Mouse (Mus musculus) embryonic facial prominence, embryonic 10.5 days (tissue): ENCODE measurements around the gene Eid1. TPM values are rescaled to one million over a fixed set of nuclear protein-coding genes. Genes with fewer than 3 reads are reported as not detected.

Source experiments
- DNase-seq: peaks from one replicate; pipeline ENCODE4 v3.0.0-alpha.2; 2017; ENCODE audit warnings: low spot score
- H3K27ac ChIP-seq: fragments of 300-500 bp; sonication (generic); replicated peaks from 2 replicates; pipeline ENCODE4 v1.5.1; 2016; ENCODE audit warnings: mild to moderate bottlenecking
- H3K27me3 ChIP-seq: fragments of 300-500 bp; sonication (generic); replicated peaks from 2 replicates; pipeline ENCODE4 v1.6.1; 2016; ENCODE audit warnings: low read depth, mild to moderate bottlenecking; ENCODE audit not compliant: poor library complexity, severe bottlenecking
- H3K36me3 ChIP-seq: fragments of 300-500 bp; sonication (generic); replicated peaks from 2 replicates; pipeline ENCODE4 v1.6.1; 2016; ENCODE audit warnings: mild to moderate bottlenecking, moderate library complexity
- H3K4me1 ChIP-seq: fragments of 300-500 bp; sonication (generic); 2 replicates; pipeline ENCODE4 v1.6.1; 2016
- H3K4me3 ChIP-seq: fragments of 300-500 bp; sonication (generic); 2 replicates; pipeline ENCODE4 v1.5.1; 2016; ENCODE audit warnings: mild to moderate bottlenecking, moderate library complexity
- H3K9me3 ChIP-seq: fragments of 300-500 bp; sonication (generic); 2 replicates; pipeline ENCODE4 v1.6.1; 2016; ENCODE audit warnings: mild to moderate bottlenecking
- WGBS: fragments of 180-500 bp; shearing (Covaris S2); methylation state at CpG from one replicate; pipeline ENCODE4 v1.1.7; 2016; 5-methylcytosine and 5-hydroxymethylcytosine counted together
- polyA plus RNA-seq: library from polyadenylated mRNA; unstranded; fragments of >200 nt; fragmentation: Nextera tagmentation; extraction: Ambion mirVana; gene quantifications from 2 replicates; pipeline ENCODE4 v1.2.1, GENCODE M21; 2016

Gene Eid1
- polyA plus RNA-seq, 1 experiment from 2014 or later = 136 TPM

DNA sequence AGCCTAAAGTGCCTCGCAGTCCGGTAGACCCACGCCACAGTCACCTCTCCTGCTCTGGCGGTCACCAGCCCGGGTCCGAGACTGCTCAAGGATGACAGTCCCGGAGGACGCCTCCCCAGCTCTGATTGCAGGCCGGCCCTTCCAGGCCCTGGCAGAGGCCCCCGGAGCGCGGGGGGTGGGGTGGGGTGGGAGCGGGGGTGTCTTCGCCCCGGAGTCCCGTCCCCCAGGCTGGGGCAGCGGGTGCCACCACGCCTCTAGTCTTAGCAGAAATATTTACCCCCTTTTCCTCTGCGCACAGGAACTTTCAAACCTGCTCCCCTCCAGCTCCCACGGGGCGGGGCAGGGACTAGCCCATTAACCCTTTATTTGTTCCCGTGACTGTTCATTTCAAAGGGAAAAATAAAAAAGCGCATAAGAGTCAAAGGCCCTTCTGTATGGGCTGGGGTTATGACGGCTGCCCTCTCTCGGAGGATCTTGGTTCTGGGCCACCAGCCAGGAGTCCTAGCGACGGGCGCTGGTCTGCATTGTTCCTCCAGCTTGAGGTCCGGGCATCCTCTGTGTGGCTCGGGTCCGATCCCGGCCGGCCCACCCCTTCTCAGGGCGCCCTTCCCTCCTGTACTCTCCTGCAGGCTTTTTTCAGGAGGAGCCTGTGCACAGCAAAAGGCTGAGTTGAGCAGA lies 50.7 kb downstream of the Eid1 start:
- Histone ChIP-seq H3K27ac (peak overlapping the region; percentile 71), H3K36me3 (no peaks in the 10 kb centered on the region), H3K27me3 (peaks cover 84% of the 10 kb centered on the region), H3K4me3 (peak overlapping the region; percentile 72), H3K4me1 (peaks cover 26% of the 10 kb centered on the region), H3K9me3 (no peaks in the 10 kb centered on the region)
- 1% methylated on average over 34 of the region's 34 CpGs for WGBS
- peak; percentile 73 for DNase-seq

GRCm38 (mm10) chr2:125724086-125724430 lies 51.2 kb downstream of the Eid1 start, which contains the start of gene Shc4:
Shc4 (minus strand) TSS chr2:125724148.
- Histone ChIP-seq H3K27ac (peak within 1 kb of the TSS; percentile 71), H3K4me3 (peak within 1 kb of the TSS; percentile 72), H3K27me3 (peaks cover 88% of the 10 kb centered on the region), H3K9me3 (no peaks in the 10 kb centered on the region), H3K36me3 (no peaks in the 10 kb centered on the region), H3K4me1 (peaks cover 26% of the 10 kb centered on the region)
- under 1% methylated on average over 15 of the region's 15 CpGs for WGBS
- DNase-seq = peak; percentile 79

Other genes starting within 250 kb of the Eid1 start
- gene Gm9913, start 168.0 kb upstream of the Eid1 start, polyA plus RNA-seq = 0.09 and 0.20 TPM in 2 replicates
- 6.8 and 8.1 TPM in 2 replicates for gene Fbn1, start 165.1 kb upstream of the Eid1 start, polyA plus RNA-seq
- gene Cep152, start 48.0 kb upstream of the Eid1 start, polyA plus RNA-seq = 11.5 and 12.4 TPM in 2 replicates
- 1.2 and 2.0 TPM in 2 replicates for gene Shc4, start 51.1 kb downstream of the Eid1 start, polyA plus RNA-seq
- 15.5 and 17.3 TPM in 2 replicates for gene Secisbp2l, start 109.8 kb downstream of the Eid1 start, polyA plus RNA-seq
- 36.7 and 37.3 TPM in 2 replicates for gene Galk2, start 186.0 kb downstream of the Eid1 start, polyA plus RNA-seq
- 94.9 and 98.3 TPM in 2 replicates for gene Cops2, start 186.0 kb downstream of the Eid1 start, polyA plus RNA-seq